Mouse (Mus musculus) lung, postnatal 4 days (tissue): ENCODE results near the gene Tdrd12.

Experiments used
- DNase-seq, 2 experiments: peaks; one replicate each; pipeline ENCODE4 v3.0.0; 2021

Gene Tdrd12

DNA sequence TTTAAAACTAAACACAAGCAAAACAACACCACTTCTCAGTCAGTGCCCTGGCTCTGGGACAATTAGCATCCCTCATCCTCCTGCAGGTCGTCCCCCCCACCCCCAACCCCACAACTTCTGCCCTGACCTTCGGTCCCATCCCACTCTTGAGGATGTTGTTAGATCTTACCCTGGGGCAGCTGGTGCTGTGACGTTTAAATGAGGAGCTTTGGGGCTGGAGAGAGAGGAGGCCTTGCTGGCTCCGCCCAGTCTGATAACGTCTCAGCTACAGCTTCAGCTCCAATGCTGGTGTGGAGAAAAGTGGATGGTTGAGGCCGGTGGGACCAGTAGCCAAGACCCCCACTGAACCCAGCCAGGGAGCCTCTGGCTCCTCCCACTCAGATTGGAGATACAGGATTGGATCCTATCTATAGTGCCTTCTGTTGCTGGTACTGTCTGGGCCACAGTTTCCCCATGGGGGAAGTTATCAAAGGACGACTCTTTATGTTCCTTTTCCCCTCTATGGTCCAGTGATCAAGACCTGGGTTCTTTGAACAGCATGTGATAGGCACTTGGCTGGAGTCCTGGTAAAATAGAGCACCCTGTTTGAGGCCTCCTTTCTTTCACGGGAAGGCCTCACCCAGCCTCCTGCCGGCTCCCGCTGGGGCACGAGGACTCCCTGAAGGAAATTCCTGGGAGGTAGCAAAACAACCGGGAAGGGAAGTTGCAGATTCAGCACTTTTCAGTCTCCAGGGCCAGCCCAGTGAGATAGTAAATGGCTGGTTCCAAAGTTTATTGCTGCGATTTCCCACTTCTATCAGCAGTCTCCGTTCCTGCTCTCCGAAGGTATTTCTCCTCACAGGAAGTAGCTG lies 89.3 kb downstream of the Tdrd12 start, which contains the start of gene Slc7a9:
Slc7a9 (plus strand) TSS at position 801 of the 851 bp plus-strand sequence.
- DNase-seq: no peak

DNA sequence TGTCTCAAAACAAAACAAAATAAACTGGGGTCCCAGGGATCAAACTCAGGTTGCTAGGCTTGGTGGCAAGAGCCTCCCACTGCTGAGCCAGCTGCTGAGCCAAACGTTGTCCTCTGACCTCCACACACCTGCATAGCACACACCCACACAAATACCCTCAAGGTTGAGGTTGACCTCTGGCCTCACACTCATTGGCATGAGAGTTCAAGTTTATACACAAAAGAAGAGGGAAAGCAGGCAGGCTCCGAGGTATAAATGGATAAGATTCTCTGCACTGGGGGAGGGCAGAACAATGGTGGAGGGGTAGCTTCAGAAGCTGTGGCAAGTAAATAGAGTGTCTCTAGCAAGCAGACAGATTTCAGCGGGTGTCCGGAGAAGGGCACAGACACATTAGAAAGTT lies 90.0 kb downstream of the Tdrd12 start:
- DNase-seq: no peak

DNA sequence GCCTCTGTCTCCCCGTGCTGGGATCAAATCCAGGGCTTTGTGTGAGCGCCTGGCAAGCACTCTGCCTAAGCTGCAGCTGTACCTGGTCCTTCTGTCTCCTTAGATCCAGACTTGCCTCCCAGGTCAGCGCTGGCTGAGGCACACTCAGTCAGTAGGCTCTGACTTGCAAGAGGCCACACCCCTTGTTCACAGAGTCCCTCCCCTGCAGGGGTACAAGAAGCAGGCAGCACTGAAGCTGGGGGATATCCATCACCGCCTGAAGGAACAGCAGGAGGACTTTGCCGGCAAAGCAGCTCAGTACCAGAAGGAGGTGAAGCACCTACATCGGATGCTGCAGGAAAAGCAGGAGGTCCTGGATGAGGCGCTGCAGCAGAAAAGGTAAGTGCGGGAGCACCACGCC lies 102.3 kb downstream of the Tdrd12 start:
- DNase-seq: no peak

DNA sequence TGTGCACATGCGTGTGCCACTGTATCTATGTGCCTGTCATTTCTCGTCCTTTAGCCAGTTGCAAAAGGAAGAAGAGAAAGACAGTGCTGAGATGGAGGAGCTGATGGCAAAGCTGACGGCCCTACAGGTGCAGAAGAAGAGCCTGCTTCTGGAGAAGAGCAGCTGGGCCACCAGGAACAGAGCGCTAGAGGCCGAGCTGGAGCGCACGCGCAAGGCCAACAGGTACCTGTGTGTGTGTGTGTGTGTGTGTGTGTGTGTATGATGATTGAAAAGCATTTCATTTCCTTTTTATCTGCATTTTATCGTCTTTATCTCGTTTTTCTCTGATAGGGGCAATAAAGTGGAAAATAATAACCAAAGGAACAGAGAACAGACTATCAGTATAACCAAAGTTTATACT lies 109.4 kb downstream of the Tdrd12 start:
- no peak for DNase-seq

DNA sequence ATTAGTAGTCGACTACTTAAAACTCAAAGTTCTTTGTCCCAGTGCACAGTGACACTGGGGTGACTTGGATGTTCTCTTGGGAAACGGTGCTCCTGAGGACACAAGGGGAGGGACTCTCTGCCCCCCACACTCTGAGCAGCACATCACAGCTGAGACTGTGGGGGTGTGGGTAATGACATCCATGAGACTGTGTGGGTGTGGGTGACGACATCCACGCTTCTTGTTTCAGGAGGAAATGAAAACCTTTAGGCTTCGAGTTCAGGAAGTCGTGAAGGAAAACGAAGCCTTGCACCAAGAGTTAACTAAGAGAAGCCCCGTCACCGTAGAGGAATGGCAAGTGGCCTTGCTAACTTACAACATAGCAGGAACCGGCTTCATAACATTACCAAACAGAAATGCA lies 114.5 kb downstream of the Tdrd12 start:
- no peak for DNase-seq
